Comparison of ENCODE assay signal across 23 mouse cellular contexts in genomic region chr4:77361728-77362127, GRCm38 (mm10).
DNase-seq lines count a peak whose midpoint lies in the region; ATAC-seq and TF ChIP-seq lines count a peak whose summit lies in the region.
"Had no signal": no experiment of that assay in that cellular context is flagged by ENCODE, and none has a peak within 500 bp of the region (broad histone marks: within the 10 kb centered on the region; RNA-seq: fewer than 3 reads in every experiment).

No protein-coding gene starts in this region.

- no peak for TF ChIP-seq EP300 in lung, postnatal 0 days (IDR thresholded peaks at IDR 0.05)

- H3K9me3 ChIP-seq in lung, postnatal 0 days (ENCODE audit: low read length) = no peaks in the 10 kb centered on the region
- H3K9me3 ChIP-seq in forebrain, embryonic 16.5 days (ENCODE audit: control insufficient read depth, low read length) = no peaks in the 10 kb centered on the region
- H3K9me3 ChIP-seq: embryonic facial prominence, embryonic 15.5 days; heart, embryonic 15.5 days had no signal

- H3K27me3 ChIP-seq in lung, postnatal 0 days (replicated peaks; ENCODE audit: insufficient read depth, low read length) = no peaks in the 10 kb centered on the region
- H3K27me3 ChIP-seq in forebrain, embryonic 16.5 days (replicated peaks; ENCODE audit: control insufficient read depth, insufficient read depth, low read length) = no peaks in the 10 kb centered on the region
- H3K27me3 ChIP-seq: CH12.LX; embryonic facial prominence, embryonic 15.5 days; heart, embryonic 15.5 days had no signal

- no peak for DNase-seq in frontal cortex, postnatal 25 days (ENCODE audit: low spot score in 2 of 2)
- DNase-seq in lung, postnatal 0 days (ENCODE audit: low spot score) = peak; percentile 8
- no peak for DNase-seq in lung, adult 18-20 months
- peak; percentile 66 for DNase-seq in brain, embryonic 14.5 days (ENCODE audit: low read depth)
- no peak for DNase-seq in kidney, postnatal 14 days
- DNase-seq: adrenal gland, adult 2 months; adrenal gland, postnatal 25 days; cerebellum, adult 11 months; cerebellum, adult 8-10 months; cerebellum, postnatal 14 days; embryo, embryonic 11 days; gastrocnemius, postnatal 10 days; heart, adult 18-20 months; heart, postnatal 14 days had no signal

- no peak overlapping the region for H3K27ac ChIP-seq in lung, postnatal 0 days (ENCODE audit: low read length)
- no peak overlapping the region for H3K27ac ChIP-seq in forebrain, embryonic 16.5 days (ENCODE audit: low read length)
- H3K27ac ChIP-seq: embryonic facial prominence, embryonic 15.5 days; heart, embryonic 15.5 days; hindbrain, embryonic 14.5 days had no signal

- H3K4me3 ChIP-seq in lung, postnatal 0 days (ENCODE audit: low read depth, low read length) = no peak overlapping the region
- no peak overlapping the region for H3K4me3 ChIP-seq in forebrain, embryonic 16.5 days (replicated peaks; ENCODE audit: low read length)
- H3K4me3 ChIP-seq: embryonic facial prominence, embryonic 15.5 days; erythroblast, embryonic 14.5 days; heart, embryonic 15.5 days had no signal

- ATAC-seq in frontal cortex, adult (ENCODE audit: low TSS enrichment) = peak; percentile 55; the same call in 1 of the 2 replicates
- ATAC-seq in lung, postnatal 0 days = no peak
- ATAC-seq in forebrain, embryonic 16.5 days = peak; percentile 87
- ATAC-seq: intestine, embryonic 16.5 days had no signal

- no peaks in the 10 kb centered on the region for H3K4me1 ChIP-seq in lung, postnatal 0 days (ENCODE audit: insufficient read depth, low read depth, low read length)
- 0 out of 2 replicates have a peak, but pooled peaks cover 2% of the 10 kb centered on the region for H3K4me1 ChIP-seq in forebrain, embryonic 16.5 days (replicated peaks; ENCODE audit: control insufficient read depth, insufficient read depth, low read length)
- H3K4me1 ChIP-seq: embryonic facial prominence, embryonic 15.5 days; heart, embryonic 15.5 days had no signal

- no peaks in the 10 kb centered on the region for H3K36me3 ChIP-seq in lung, postnatal 0 days (ENCODE audit: insufficient read depth, low read length)
- H3K36me3 ChIP-seq in forebrain, embryonic 16.5 days (ENCODE audit: control insufficient read depth, insufficient read depth) = no peaks in the 10 kb centered on the region
- H3K36me3 ChIP-seq: embryonic facial prominence, embryonic 15.5 days; heart, embryonic 15.5 days had no signal

- no peak for TF ChIP-seq CTCF in lung, postnatal 0 days (IDR thresholded peaks at IDR 0.05)
- no peak for TF ChIP-seq CTCF in brain, embryonic 14.5 days (IDR thresholded peaks at IDR 0.05; ENCODE audit: borderline replicate concordance, extremely low read depth, insufficient read depth, insufficient read length)

- no peak overlapping the region for H3K9ac ChIP-seq in lung, postnatal 0 days (replicated peaks; ENCODE audit: low read depth)
- no peak overlapping the region for H3K9ac ChIP-seq in forebrain, embryonic 16.5 days (replicated peaks; ENCODE audit: low read depth, low read length)
- H3K9ac ChIP-seq: embryonic facial prominence, embryonic 15.5 days; heart, embryonic 15.5 days; hindbrain, embryonic 14.5 days had no signal

- no peak for TF ChIP-seq POLR2A in brain, embryonic 14.5 days (IDR thresholded peaks at IDR 0.05; ENCODE audit: borderline replicate concordance, extremely low read depth, insufficient read depth, insufficient read length, poor library complexity, severe bottlenecking)

- no peak overlapping the region for H3K4me2 ChIP-seq in lung, postnatal 0 days (replicated peaks; ENCODE audit: low read depth, low read length)
- H3K4me2 ChIP-seq in forebrain, embryonic 16.5 days (ENCODE audit: low read length) = no peak overlapping the region
- H3K4me2 ChIP-seq: embryonic facial prominence, embryonic 15.5 days; heart, embryonic 11.5 days; heart, embryonic 15.5 days; hindbrain, embryonic 14.5 days had no signal

Comparison
In these comparisons a context has a peak if more than half of its experiments do, and no peak if none do; other contexts are left out.
1. DNase-seq: peak in lung, postnatal 0 days (single experiment) and brain, embryonic 14.5 days (single experiment); none in frontal cortex, postnatal 25 days (0 of 2), lung, adult 18-20 months (0 of 2) and kidney, postnatal 14 days (single experiment).